Comparison of ENCODE assay signal across 8 mouse cellular contexts in genomic region chr19:58456491-58457061, GRCm38 (mm10). TPM values are rescaled to one million over a fixed set of nuclear protein-coding genes. Genes with fewer than 3 reads are reported as not detected.
DNase-seq lines count a peak whose midpoint lies in the region; ATAC-seq and TF ChIP-seq lines count a peak whose summit lies in the region.

No protein-coding gene starts in this region.

- H3K9me3 ChIP-seq in heart, embryonic 13.5 days, result no peaks in the 10 kb centered on the region
- H3K9me3 ChIP-seq in hindbrain, postnatal 0 days (ENCODE audit: low read length), result no peaks in the 10 kb centered on the region

- peaks cover 44% of the 10 kb centered on the region for H3K4me1 ChIP-seq in heart, embryonic 13.5 days
- H3K4me1 ChIP-seq in heart, adult 2 months (ENCODE audit: control insufficient read depth, insufficient read depth, low read length), result peaks cover 5% of the 10 kb centered on the region; the same call in 1 of the 2 replicates
- H3K4me1 ChIP-seq in hindbrain, postnatal 0 days (ENCODE audit: insufficient read depth, low read length), result 0 out of 2 replicates have a peak, but pooled peaks cover 5% of the 10 kb centered on the region

- H3K27ac ChIP-seq in heart, embryonic 13.5 days (replicated peaks), result no peak overlapping the region
- no peak overlapping the region for H3K27ac ChIP-seq in heart, adult 2 months
- H3K27ac ChIP-seq in hindbrain, postnatal 0 days, result peak overlapping the region; percentile 49; the same call in 1 of the 2 replicates

- H3K4me3 ChIP-seq in heart, embryonic 13.5 days, result peak overlapping the region; percentile 65
- H3K4me3 ChIP-seq in heart, adult 2 months, result no peak overlapping the region
- peak overlapping the region; percentile 38 for H3K4me3 ChIP-seq in hindbrain, postnatal 0 days (ENCODE audit: low read length)
- H3K4me3 ChIP-seq in myocyte, result peak overlapping the region; percentile 45

- H3K9ac ChIP-seq in heart, embryonic 13.5 days, result no peak overlapping the region
- H3K9ac ChIP-seq in heart, adult 2 months (ENCODE audit: low read depth, low read length), result no peak overlapping the region
- no peak overlapping the region for H3K9ac ChIP-seq in hindbrain, postnatal 0 days (replicated peaks; ENCODE audit: low read length)

- H3K79me2 ChIP-seq in heart, adult 2 months (replicated peaks; ENCODE audit: control insufficient read depth, insufficient read depth, low read length), result no peaks in the 10 kb centered on the region
- H3K79me2 ChIP-seq in myocyte (ENCODE audit: control insufficient read depth, insufficient read depth), result no peaks in the 10 kb centered on the region

- no peak for DNase-seq in heart, adult 2 months
- DNase-seq in brain, embryonic 14.5 days (ENCODE audit: low read depth), result peak; percentile 93
- peak; percentile 47 for DNase-seq in hindbrain, postnatal 0 days (ENCODE audit: low spot score)
- DNase-seq in urinary bladder, adult 2 months (ENCODE audit: low spot score), result no peak
- DNase-seq in spleen, postnatal 14 days (ENCODE audit: low spot score in 2 of 2), result no peak

- H3K36me3 ChIP-seq in heart, embryonic 13.5 days, result no peaks in the 10 kb centered on the region
- H3K36me3 ChIP-seq in heart, adult 2 months (ENCODE audit: control insufficient read depth, insufficient read depth, low read length), result no peaks in the 10 kb centered on the region
- no peaks in the 10 kb centered on the region for H3K36me3 ChIP-seq in hindbrain, postnatal 0 days (ENCODE audit: insufficient read depth, low read length)
- H3K36me3 ChIP-seq in myocyte (ENCODE audit: control insufficient read depth, insufficient read depth), result no peaks in the 10 kb centered on the region

- ATAC-seq in heart, embryonic 13.5 days (ENCODE audit: extremely low read depth, insufficient number of reproducible peaks, low FRiP score, low TSS enrichment), result no peak
- ATAC-seq in hindbrain, postnatal 0 days, result no peak
- no peak for ATAC-seq in megakaryocyte-erythroid progenitor cell, adult 5-6 weeks (replicated peaks; ENCODE audit: low FRiP score, low TSS enrichment, poor library complexity, severe bottlenecking)

- no peak for TF ChIP-seq POLR2A in heart, adult 2 months (IDR thresholded peaks at IDR 0.05; ENCODE audit: insufficient read depth, low read depth, low read length)
- TF ChIP-seq POLR2A in brain, embryonic 14.5 days (IDR thresholded peaks at IDR 0.05; ENCODE audit: borderline replicate concordance, extremely low read depth, insufficient read depth, insufficient read length, poor library complexity, severe bottlenecking), result no peak; the same call in 1 of the 2 replicates
- no peak for TF ChIP-seq POLR2A in myocyte (IDR thresholded peaks at IDR 0.05; ENCODE audit: insufficient read length, low read depth)

- H3K27me3 ChIP-seq in heart, embryonic 13.5 days (replicated peaks), result peaks cover 73% of the 10 kb centered on the region
- H3K27me3 ChIP-seq in heart, adult 2 months (ENCODE audit: control insufficient read depth, insufficient read depth, low read length), result peaks cover 9% of the 10 kb centered on the region
- H3K27me3 ChIP-seq in hindbrain, postnatal 0 days (ENCODE audit: insufficient read depth, low read length), result no peaks in the 10 kb centered on the region; the same call in 1 of the 2 replicates
- no peaks in the 10 kb centered on the region for H3K27me3 ChIP-seq in myocyte (ENCODE audit: control insufficient read depth, insufficient read depth, insufficient read length)

- TF ChIP-seq EP300 in heart, adult 2 months (IDR thresholded peaks at IDR 0.05; ENCODE audit: insufficient read depth, low read depth, low read length), result no peak

- WGBS in heart, embryonic 13.5 days, result 12% methylated on average over 16 of the region's 16 CpGs
- WGBS in heart, adult 2 months, result 20% methylated on average over 16 of the region's 16 CpGs
- 5% methylated on average over 16 of the region's 16 CpGs for WGBS in hindbrain, postnatal 0 days

- peak overlapping the region; percentile 99 for H3K4me2 ChIP-seq in heart, embryonic 13.5 days
- peak overlapping the region; percentile 58 for H3K4me2 ChIP-seq in hindbrain, postnatal 0 days (ENCODE audit: low read depth, low read length)
- H3K4me2 ChIP-seq in myocyte (ENCODE audit: low read depth), result peak overlapping the region; percentile 100

- intact Hi-C loops in heart, adult 2 months (cut with DNase I), result loop anchor here (10.0 kb wide), 2 partner anchors 142 to 342 kb away; no protein-coding TSS in a partner anchor

- no peak overlapping the region for H3ac ChIP-seq in myocyte (ENCODE audit: control insufficient read depth, insufficient read length)

- TF ChIP-seq CTCF in heart, adult 2 months (IDR thresholded peaks at IDR 0.05), result no peak
- no peak for TF ChIP-seq CTCF in brain, embryonic 14.5 days (IDR thresholded peaks at IDR 0.05; ENCODE audit: borderline replicate concordance, extremely low read depth, insufficient read depth, insufficient read length)
- no peak for TF ChIP-seq CTCF in hindbrain, postnatal 0 days (IDR thresholded peaks at IDR 0.05; ENCODE audit: low read depth)

TF ChIP-seq in myocyte, 11 proteins besides CTCF, POLR2A, EP300 and RAD21:
- TF ChIP-seq SRF (IDR thresholded peaks at IDR 0.05; ENCODE audit: control insufficient read depth, insufficient read length, low read depth) (no peak), CEBPB (IDR thresholded peaks at IDR 0.05; ENCODE audit: insufficient read depth, poor library complexity, severe bottlenecking) (no peak), MAX (IDR thresholded peaks at IDR 0.05; ENCODE audit: low read depth) (no peak), USF1 (IDR thresholded peaks at IDR 0.05; ENCODE audit: low read depth) (no peak), REST (IDR thresholded peaks at IDR 0.05; ENCODE audit: insufficient read depth, insufficient read length) (no peak), TCF12 (IDR thresholded peaks at IDR 0.05; ENCODE audit: insufficient read depth, poor library complexity, severe bottlenecking) (no peak), POLR2AphosphoS2 (IDR thresholded peaks at IDR 0.05; ENCODE audit: insufficient read length, low read depth) (no peak), TCF3 (IDR thresholded peaks at IDR 0.05; ENCODE audit: insufficient read length, low read depth) (no peak)

RNA-seq across cellular contexts. Expression of gene Gfra1, which starts 0.9 kb away (rescaled TPM):
- polyA plus RNA-seq in heart, embryonic 13.5 days (2015; fragmentation: Nextera tagmentation; extraction: Ambion mirVana), result 6.1 and 6.6 TPM in 2 replicates
- 1 to 10 TPM; 4.1 to 5.4 TPM for total RNA-seq in heart, adult 2 months (2021)
- 2.3 and 6.2 TPM in 2 replicates for polyA plus RNA-seq in heart, adult 2 months (2012; rRNA removed)
- 19.6 and 44.8 TPM in 2 replicates for polyA plus RNA-seq in brain, embryonic 14.5 days (2012; rRNA removed)
- 59.8 and 63.9 TPM in 2 replicates for total RNA-seq in hindbrain, postnatal 0 days (2014; rRNA removed)
- 31.4 and 32.3 TPM in 2 replicates for polyA plus RNA-seq in hindbrain, postnatal 0 days (2015; fragmentation: Nextera tagmentation; extraction: Ambion mirVana)
- 4.6 TPM for polyA plus RNA-seq in myocyte (2012; fragmentation: generic; extraction: Trizol)
- polyA plus RNA-seq in urinary bladder, adult 2 months (2012; rRNA removed), result 4.7 and 6.4 TPM in 2 replicates
- total RNA-seq in megakaryocyte-erythroid progenitor cell, adult 5-6 weeks (2014; fragmentation: Nextera tagmentation), result 1.2 and 3.2 TPM in 2 replicates
- total RNA-seq in megakaryocyte-erythroid progenitor cell, adult 5-6 weeks (2017), result not detected in 2 replicates

RNA-seq across cellular contexts. Expression of gene Ccdc172, which starts 55.2 kb away (rescaled TPM):
- polyA plus RNA-seq in heart, embryonic 13.5 days (2015; fragmentation: Nextera tagmentation; extraction: Ambion mirVana), result not detected in 2 replicates
- not detected for total RNA-seq in heart, adult 2 months (2021)
- polyA plus RNA-seq in heart, adult 2 months (2012; rRNA removed), result not detected in 2 replicates
- not detected in 2 replicates for polyA plus RNA-seq in brain, embryonic 14.5 days (2012; rRNA removed)
- not detected in 2 replicates for total RNA-seq in hindbrain, postnatal 0 days (2014; rRNA removed)
- polyA plus RNA-seq in hindbrain, postnatal 0 days (2015; fragmentation: Nextera tagmentation; extraction: Ambion mirVana), result not detected in 2 replicates
- not detected for polyA plus RNA-seq in myocyte (2012; fragmentation: generic; extraction: Trizol)
- not detected in 2 replicates for polyA plus RNA-seq in urinary bladder, adult 2 months (2012; rRNA removed)
- not detected in 2 replicates for total RNA-seq in megakaryocyte-erythroid progenitor cell, adult 5-6 weeks (2014; fragmentation: Nextera tagmentation)
- total RNA-seq in megakaryocyte-erythroid progenitor cell, adult 5-6 weeks (2017), result not detected in 2 replicates

Comparison
In these comparisons a context has a peak if more than half of its experiments do, and no peak if none do; other contexts are left out.
1. DNase-seq: peak in brain, embryonic 14.5 days (single experiment) and hindbrain, postnatal 0 days (single experiment); none in heart, adult 2 months (0 of 2), urinary bladder, adult 2 months (single experiment) and spleen, postnatal 14 days (0 of 2).
2. Peak in every context shown above with its lines, with median percentiles within 50 percentile points of each other: H3K4me2 ChIP-seq.